Mouse (Mus musculus) heart, adult 11 months (tissue): ENCODE measurements at regions not wholly inside any gene's neighbourhood (a gene's known extent, or its start where the extent isn't known, plus 50 kb on each side); places are given as distances from the start of the nearest gene placed in this dataset.

Experiments
- DNase-seq: peaks from one replicate; pipeline ENCODE4 v3.0.0; 2022

DNA sequence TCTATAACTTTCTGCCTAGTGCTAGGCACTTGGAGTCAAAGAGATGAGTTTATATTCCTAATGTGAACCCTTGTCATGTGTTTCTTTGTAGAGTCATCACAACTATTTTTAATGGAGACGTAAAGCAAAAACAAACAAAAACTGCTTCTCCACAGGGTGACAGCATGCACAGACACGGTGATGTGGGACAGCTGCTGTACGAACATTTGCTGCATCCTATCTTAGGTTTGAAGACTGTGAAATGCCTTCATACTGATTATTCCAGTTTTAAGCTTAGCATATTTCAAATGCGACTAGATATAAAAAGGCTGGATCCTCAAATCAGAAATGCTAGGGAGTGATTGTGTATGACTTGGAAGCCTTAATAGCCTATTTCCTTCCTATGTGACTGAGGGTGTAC, 187.3 kb upstream of the Eci2 start:
- DNase-seq: no peak

DNA sequence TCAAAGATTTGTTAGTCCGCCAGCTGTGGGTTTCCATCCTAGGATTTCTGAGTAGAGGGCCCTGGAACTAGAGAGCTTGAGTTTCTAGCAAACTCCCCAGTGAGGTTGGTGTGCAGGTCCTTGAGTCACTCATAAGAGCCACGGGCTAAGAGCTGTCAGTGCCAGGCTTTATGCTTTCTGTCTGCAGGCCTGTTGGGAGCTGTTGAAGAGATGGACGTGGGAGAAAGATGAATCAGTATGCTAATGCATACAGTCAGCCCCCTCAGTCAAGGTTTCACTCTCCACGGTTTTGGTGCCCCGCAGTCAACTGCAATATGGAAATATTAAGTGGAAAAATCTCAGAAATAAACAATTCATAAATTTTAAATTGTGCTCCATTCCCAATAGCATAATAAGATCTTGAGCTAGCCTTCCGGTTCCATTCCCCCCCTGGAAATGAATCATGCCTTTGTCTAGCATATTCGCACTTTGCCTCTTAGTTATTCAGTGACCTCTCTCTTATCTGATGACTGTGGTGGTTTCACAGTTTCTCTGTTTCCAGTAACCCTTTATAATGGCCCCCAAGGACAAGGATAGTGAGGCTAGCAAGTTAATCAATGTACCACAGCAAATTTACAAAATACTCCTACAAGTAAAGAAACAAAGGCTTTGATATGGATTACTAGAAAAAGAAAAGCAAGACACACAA, 199.4 kb upstream of the Eci2 start:
- DNase-seq: no peak

DNA sequence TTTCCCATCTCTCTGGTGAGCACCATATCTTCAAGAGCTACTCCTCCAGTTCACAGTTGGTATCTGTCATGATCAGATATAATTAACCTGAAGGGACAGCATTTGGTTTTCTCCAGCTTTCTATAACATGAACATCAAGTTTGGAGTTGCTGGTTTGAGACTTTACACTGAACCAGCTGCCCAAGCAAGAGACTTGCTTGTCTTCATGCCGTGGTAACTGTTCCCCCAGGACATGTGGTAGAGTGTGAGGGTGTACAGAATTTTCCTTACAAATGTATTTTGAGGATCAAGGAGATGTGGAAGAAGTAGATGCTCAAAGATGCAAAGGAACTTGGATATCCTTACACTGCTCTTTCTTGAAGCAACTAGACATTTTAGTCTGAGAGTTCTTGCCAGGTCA, 200.0 kb upstream of the Eci2 start:
- no peak for DNase-seq

DNA sequence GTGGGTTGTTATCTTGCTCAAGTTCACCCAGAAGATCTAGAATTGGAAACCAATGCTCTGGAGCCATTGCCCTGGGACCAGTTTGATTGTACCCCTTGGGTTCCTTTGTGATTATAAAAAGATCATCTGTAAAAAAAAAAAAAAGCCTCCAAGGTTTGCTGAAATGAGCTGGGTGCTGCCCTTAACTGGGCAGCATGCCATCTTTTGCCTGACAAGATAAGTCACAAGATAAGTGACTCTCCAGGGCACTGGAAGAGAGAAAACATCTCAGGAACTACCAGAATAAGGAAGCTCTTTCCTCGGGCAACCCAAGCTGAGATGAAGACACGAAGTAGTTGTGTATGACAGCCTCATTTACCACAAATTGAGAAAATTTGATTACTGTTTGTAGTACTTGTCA, 202.7 kb upstream of the Eci2 start:
- DNase-seq: no peak

DNA sequence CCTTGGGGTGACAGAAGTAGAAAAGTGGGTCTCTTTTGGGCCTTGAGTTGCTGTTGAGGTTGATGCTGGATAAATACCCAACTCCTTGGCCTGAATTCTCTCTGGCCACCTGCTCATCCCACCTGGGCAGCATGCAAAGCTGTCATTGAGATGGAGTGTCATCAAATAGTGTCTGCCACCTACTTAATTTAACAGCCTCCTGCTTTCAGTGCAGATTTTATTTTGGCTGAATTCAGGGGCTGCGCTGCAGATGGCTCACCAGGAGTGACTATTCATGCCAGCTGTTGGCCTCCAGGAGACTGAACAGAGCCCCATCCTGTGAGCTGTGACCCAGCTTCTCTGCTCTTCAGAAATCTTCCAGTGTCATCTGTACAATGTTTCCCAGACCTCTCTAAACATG, 206.7 kb upstream of the Eci2 start:
- DNase-seq: no peak

DNA sequence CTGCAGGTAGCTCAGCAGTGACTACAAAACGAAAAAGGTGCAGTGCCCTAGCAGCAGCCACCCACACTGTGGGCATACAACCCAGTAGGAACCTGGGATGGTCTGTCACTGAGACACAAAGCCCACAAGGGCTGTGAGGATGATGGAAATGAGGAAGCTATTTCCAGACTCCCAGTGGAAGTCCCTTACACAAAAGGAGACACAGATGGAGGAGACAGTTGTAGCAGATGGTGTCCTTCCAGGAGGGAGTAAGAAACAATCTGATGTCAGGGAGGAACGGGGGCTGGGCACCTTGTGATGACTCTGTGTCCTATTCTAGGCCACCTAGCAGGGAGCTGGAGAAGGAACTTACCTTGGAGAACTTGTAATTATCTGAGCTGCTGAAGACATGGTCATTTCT, 214.5 kb upstream of the Eci2 start:
- DNase-seq: no peak

DNA sequence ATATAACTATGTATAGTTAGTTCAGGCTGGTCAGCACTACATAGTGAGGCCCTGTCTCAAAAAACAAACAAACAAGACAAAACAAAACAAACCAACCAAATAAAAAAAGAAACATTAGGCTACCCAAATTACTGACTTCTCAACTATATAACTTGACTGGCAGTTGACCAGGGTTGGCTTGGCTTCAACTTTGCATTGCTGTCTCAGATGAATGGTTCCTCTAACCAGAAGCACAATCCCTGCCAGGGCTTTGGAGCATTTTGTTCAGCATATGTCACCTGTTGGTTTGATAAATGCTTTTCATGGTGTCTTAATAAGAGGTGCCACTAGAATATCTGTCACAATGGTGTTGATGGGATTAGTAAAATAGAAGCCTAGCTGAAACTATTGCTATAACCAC, 217.1 kb upstream of the Eci2 start:
- DNase-seq: peak; percentile 40

DNA sequence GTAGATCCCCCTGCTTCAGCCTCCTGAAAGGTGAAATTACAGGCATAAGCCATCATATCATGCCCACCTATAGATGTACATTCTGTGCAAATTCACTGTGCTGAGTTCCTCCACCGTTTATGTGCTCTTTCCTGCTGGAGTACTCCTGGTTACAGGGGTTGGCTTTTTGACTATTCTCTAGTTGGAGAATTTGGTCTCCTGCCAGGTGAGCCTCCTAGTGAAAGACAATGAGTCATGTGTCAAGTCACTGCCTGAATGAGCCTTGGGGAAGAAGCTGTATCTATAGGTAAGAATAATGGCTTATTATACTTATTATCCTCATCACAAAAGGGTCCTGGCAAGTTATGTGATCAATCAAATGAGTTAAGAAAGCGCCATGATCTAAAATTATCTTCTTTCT, 230.5 kb upstream of the Eci2 start:
- DNase-seq: no peak

DNA sequence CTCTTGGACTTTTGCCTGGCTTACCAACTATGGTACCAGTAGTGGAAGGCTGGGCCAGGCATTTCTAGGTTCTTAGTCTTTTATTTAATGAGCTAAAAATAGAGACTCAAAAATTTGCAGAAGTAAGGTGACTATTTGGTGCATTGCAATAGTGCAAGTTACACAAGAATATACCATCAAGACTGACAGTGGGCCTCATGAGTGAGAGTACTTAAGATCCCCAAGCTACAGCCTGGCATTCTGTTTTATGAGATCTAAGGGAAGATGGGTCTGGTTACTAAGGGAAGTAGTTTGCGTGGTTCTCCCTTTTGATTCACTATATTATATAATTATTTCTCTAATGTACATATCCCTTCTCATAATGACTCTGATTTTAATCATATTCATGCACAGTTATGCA, 231.8 kb upstream of the Eci2 start:
- no peak for DNase-seq

DNA sequence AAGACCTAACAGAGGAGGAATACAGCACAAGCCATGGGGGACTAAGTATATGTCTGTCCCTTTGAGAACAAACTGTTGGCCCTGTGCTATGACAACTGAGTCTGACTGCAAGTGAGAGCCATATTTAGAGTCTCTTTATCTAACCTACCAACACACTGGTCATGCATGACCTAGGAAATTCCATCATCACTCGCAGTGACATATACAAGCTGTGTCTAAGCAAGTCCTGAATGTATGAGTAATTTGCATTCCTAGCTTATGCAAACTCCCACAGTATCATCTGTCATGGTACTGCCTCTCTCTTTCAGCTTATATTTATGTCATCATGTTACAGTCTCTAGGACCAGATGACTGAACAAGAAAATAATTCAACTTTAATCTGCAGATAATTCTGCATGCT, 257.1 kb upstream of the Eci2 start:
- DNase-seq: no peak

DNA sequence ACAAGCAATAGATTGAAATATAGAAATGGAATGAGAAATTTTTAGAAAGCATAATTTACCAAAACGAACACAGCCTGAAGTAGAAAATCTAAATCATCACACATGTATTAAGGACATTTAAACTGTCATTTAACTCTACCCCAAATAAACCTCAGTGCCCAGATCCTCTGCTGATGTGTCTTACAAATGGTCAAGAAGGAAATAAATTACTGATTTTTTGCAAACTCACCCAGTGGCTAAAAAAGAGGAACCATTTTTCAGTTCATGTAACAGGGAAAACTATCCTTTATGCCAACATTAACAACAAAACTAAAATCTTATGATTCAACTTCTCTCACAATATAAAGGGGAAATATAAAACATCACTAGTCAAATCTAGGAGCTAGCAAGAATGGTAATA, 275.2 kb upstream of the Eci2 start:
- no peak for DNase-seq

DNA sequence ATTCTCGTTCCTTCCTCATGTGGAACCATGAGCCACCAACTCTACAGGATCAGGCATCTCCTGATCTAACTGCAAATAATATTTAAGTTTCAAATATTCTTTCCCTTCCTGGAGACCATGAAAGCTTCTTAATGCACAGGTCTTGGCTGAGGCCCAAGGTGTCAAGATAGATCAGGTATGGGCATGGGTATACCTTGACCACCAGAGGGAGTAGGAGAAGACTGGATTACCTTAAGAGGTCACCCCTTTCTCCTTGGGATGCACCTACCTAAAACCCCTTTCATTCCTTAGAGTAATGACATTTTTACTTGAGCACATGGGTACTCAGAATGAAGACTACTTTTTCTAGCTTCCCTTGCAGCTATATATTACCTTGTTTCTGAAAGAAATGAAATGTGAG, 289.9 kb upstream of the Eci2 start:
- no peak for DNase-seq

DNA sequence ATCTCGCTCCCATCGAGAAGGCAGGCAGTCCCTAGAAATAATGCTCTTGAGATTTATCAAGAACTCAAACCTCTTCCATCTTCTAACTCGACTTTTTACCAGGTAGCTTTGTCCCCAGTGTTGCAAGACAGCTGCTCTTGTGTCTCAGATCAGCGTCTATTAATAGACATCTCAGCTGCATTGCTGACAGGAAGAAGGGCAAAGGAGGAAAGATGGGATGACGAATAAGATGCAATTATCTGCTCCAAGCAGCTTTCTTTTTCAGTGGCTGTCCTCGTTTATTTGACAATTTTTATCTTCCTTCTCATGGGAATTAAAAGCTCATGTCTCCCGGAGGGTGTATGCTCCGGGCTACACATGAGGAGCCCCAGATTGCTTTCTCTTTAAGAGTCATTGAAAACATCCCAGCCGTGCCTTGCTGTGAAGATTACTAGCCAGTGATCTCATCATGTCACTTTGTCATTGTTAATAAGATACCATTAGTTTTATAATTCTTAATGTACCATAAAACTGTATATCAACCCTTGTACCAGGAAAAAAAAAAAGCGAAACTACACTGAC, 299.9 kb upstream of the Eci2 start:
- DNase-seq: no peak

DNA sequence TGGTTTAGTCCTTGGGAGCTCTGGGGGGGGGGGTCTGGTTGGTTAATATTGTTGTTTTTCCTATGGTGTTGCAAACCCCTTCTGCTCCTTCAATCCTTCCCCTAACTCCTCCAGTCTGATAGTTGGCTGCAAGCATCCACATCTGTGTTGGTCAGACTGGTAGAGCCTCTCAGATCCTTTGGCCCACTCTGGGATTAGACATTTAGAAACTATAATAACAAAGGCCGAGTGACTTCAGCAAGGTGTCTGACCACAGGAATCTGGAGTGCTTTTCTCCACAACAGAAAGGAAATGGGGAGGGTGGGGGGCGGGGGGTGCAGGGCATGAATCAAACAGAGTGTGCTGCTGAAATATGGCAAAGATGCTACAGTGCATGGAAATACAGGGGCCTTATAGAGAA, 301.4 kb upstream of the Eci2 start:
- no peak for DNase-seq

DNA sequence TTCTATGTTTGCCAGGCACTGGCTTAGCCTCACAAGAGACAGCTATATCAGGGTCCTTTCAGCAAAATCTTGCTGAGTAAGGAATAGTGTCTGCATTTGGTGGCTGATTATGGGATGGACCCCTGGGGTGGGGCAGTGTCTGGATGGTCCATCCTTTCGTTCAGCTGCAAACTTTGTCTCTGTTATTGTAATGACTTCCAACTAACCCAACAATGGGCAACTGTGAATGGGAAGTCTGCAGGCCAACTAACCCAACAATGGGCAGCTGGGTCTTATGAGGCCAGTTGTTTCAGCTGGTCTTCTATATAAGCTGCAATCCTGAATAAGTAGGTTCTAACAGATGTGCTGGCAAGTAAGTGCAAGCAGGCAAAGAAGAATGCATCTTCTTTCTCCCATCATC, 304.0 kb upstream of the Eci2 start:
- no peak for DNase-seq

DNA sequence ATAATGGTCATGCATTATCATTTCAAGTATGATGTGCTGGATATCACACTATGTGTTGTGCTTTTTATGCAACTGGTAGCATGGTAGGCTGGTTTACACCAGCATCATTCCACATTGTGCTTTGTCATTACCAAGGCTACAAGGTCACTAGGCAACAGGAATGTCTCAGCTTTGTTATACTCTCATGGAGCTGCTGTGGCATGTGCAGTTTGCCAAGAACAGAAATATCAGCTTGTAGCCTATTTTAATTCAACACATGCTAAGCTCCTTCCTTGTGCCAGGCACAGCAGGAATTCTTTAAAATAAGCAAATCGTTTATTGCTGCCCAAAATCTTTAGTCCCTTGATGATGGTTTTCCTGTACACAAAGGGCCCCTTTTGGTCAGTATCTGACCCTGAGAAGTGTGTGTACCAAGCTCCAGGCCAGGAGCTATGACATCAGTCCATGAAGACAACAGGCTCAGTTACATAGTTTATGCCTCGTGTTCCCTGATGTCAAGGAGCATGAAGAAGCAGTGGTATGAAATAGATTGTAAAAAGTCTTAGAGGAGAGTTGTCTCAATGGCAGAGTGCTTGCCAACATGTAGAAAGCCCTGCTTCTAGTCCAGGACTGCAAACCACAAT, 314.0 kb upstream of the Cdyl start:
- DNase-seq: no peak

DNA sequence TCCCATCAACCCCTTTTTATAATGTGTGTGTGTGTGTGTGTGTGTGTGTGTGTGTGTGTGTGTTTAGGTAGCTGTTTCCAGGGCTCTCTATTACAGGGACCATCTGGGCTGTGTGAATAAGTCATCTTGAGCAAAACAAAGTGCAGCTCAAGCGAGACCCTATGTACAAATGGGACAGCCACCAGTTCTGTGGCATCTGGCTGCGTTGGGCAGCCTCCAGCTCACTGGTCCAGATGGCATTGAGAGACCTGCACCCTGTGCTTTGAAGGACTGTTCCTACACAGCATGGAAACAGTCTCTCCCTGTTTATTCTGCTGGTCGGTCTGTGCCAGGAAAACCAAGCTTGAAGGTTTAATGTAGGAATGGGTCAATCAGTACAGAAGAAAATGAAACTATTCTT, 311.4 kb upstream of the Cdyl start:
- DNase-seq: no peak

DNA sequence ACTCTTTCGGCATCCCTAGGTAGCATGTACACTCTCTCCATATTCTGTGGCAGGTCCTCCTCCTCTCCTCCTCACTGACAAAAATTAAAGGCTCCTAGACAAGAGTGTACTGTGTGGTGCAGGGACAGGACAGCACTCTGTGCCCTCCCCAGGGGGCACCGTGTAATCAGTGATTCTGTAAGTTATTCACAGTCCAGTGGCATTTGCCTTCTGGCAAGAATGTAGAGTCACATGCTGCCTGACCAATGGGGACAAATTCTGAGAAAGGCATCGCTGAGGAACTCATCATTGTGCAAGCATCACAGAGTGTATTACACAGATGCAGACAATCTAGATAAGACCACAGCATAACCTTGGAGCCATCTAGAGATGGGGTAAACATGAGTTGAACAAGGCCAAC, 300.3 kb upstream of the Cdyl start:
- no peak for DNase-seq

DNA sequence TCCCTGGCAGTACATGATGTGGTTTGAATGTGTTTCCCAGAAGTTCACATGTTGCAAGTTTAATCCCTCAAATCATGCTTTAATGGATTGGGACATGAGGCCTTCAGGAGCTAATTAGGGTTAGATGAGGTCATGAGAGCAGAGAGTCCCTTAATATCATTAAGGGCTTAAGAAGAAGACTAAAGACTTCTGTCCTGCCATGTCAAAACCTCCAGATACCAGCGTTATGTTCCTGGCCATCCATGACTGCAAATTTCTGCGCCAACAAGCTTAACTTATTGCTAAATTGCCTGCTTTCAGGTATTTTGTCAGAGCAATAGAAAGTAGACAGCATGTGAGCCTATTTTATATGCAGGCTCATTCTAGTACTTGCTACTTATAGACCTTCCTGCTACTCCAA, 282.1 kb upstream of the Cdyl start:
- no peak for DNase-seq

DNA sequence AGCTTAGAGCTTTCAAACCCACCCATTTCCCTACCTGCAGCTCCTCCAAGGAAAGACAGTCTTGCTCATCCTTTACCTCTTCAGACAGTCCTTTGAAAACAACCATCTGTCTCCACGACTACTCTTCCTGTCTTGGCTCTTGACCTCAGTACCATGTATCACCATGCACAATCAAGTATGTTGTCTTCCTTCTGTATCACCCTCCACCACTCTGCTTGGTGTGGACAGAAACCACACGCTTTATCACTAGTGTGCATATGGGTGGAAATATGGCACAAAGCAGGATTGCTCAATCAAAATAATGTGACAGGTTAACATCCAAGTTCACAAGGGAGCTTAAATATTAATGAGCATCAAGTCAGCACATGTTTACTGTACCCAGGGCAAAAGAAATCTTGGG, 280.1 kb upstream of the Cdyl start:
- DNase-seq: peak; percentile 35

DNA sequence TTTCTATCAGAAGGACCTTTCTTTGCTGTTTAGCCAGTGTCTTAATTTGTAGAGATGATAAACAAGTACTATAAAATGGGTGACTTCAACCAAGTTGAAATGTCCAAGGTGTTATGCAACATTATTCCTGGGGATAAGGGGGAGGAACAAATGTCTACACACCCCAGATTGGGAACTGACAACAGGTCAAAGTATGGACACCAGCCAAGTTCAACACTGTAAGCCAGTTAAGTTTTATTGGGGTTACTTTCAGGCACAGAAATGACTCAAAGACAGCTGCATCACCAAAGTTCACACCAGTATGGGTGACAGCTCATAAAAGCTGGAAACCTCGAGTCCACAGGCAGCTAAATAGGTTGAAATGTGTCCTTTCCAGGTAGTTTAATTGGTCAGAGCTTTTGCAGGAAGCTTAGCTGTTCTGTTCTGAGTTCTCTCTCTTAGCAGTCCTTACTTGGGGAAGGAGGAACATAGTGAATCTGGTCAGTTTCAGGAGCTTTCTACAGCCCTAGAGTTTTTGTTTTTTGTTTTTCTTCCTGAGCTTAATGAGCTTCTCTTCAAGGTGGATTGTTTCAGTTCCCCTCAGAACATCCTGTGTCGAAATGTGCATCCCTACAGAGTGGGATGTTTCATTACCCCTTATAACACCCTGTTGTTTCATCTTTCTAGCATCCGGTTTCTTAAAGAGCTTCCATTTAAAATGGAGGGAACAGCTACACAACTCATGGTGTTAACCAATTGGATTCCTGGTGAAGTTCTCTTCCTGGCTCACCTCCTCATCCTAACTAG, 279.2 kb upstream of the Cdyl start:
- DNase-seq: peak; percentile 4

DNA sequence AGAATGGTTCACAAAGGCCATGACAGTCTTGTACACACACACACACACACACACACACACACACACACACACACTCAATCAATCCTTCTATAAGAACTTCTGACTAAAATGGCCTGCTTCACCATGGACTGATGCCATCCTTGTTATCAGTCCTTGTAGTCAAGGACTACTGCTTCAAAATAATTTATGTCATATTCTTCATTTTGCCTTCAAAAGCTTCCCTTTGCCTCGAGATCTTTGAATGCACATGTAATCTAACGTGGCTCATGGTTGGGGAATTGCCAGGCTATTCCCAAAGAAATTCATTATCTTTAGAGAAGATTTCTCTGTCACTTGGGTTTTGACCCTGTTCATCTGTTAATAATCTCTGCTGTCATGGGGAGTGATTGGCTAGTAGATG, 278.0 kb upstream of the Cdyl start:
- DNase-seq: peak; percentile 8

DNA sequence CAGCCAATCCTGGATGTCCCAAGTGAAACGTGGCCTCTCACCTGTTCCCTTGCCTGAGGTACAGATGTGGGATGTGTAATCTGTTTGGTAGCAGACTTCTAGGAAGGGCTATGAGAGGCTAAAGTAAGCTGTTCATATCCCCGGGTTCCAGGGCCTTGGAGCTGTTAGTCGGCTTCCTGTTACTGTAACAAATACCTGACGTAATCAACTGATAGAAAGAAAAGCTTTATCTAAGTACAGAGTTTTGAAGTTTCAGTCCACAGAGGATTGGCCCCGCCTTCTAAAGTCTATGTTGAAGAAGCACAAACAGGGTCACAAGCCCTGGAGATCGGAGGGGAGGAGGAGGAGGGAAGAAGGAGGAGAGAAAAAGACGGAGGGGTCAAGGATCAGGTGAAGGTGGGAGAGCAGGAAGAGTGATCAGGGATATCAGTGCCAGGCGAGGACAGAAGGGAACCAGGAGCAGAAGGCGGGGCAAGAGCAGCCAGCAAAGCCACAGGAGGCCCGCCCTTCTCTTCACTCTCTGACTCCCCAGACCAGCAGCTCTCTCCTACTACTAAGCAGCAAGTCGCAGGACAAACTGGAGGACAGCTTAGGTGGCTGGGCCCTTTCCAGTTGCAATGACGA, 276.5 kb upstream of the Cdyl start:
- DNase-seq: peak; percentile 64

DNA sequence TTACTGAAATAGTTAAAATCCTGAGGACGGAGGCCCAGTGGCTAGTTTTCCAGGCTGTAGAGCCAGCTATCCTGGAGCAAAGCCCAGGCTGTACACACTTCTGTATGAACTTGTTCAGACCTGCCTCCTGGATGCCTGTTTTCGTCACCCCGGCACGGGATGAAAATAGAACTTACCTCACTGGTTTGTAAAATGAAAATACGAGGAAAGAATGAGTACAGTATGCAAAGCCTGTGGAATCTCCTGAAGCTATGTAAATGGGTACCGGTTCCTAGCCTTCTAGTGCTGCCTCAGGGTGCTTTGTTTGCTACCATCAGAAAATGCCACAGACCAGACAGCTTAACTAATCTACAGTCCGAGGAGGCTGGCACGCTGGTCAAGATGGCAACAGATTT, 276.0 kb upstream of the Cdyl start:
- peak; percentile 90 for DNase-seq
